Mouse (Mus musculus) left cerebral cortex, adult 8-10 months (tissue): ENCODE data around the gene Capn2. TPM values are rescaled to one million over a fixed set of nuclear protein-coding genes. Genes with fewer than 3 reads are reported as not detected.
A peak's percentile ranks its signal among the peaks of the same experiment; 100 is the strongest.

Experiments used
- DNase-seq, 2 experiments: peaks; one replicate each; pipeline ENCODE4 v3.0.0; 2022; ENCODE audit warnings: low spot score in 2 of 2
- total RNA-seq, 4 experiments: library from RNA; stranded (reverse); gene quantifications; 2 replicates each; pipeline ENCODE4 v1.2.4; 2022

Capn2 gene
- 10 to 100 TPM; 66.6 to 73.1 (median 71.6) TPM for total RNA-seq

DNA sequence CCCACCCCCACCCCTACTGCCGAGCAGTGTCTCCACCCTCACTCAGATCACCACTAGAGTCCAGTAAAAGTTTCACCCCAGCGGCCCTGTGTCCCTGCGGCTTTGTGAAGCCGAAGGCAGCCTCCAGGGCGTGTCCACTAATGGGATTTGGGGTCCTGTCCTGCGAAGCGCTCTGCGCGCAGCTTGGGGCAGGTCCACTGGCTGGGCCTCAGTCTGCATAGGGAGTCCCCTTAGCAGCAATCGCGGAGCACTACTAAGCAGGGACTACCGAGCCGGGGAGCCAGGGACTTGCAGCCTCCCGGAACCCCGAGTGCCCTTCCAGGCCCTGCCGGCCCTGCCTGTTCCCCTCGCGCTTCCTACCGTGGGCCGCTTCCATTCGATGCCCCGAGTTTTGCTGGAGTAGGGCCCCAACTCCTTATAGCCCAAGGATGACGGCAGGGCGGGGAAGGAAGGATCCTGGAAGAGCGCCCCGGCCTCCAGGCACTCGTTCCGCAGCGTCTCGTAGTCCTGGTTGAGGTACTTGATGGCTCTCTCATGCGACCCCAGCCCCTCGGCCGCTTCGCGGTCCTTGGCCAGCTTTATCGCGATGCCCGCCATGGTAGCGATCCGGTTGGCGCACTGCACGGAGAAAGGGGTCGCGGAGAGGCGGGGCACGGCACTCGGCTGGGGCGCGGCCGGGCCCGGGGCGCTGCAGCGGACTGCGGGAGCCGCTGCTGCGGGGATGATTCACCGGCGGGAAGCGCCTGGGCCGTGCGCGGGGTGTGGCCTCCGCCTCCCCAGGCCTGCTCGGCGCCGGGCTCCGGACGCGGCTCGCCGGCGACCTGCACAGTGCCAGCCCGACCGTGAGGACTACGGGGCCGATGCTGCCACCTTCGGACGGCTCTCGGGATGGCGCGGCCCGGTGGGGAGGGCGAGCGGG is at the start of gene Capn2:
Capn2 (minus strand) TSS at position 851 of the 919 bp plus-strand sequence.
- peak; percentile 51 to 67 for DNase-seq

GRCm38 (mm10) chr1:182565351-182565835 is 48.0 kb upstream of the Capn2 start:
- no peak for DNase-seq

DNA sequence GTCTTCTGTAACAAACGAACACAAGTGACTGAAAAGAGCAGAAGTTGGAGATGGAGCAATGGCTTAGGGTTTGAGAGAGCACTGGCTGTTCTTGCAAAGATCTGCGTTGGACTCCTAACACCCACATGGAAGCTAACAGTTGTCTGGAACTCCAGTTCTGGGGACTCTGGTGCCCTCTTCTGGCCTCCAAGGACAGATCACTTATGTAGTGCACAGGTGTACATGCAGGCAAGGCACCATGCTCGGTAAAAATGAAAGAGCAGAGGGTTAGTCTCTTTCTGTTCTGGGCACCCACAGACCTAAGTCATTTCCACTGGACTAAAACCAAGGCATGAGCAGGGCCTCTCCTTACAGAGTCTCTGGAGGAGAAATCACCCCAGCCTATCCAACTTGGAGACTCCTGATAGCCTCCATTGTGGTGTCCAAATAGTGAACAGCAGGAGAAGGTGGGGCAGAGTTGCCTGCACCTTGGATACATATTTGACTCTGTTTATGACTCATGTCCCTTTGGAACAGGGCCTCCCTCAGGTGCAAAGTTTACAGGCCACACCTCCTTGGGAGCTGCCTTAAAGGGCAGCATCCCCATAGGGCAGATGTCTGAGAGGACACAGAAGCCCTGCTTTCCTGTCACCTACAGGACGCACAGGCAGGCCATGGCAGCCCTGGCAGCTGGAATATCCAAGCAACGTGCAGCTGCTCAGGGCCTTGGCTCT is 47.2 kb upstream of the Capn2 start, which contains the start of gene Capn8:
Capn8 (plus strand) TSS at position 600 of the 713 bp plus-strand sequence.
- no peak for DNase-seq

GRCm38 (mm10) chr1:182562576-182563370 is 45.4 kb upstream of the Capn2 start:
- no peak for DNase-seq

GRCm38 (mm10) chr1:182561945-182562514 is 44.6 kb upstream of the Capn2 start:
- no peak for DNase-seq

DNA sequence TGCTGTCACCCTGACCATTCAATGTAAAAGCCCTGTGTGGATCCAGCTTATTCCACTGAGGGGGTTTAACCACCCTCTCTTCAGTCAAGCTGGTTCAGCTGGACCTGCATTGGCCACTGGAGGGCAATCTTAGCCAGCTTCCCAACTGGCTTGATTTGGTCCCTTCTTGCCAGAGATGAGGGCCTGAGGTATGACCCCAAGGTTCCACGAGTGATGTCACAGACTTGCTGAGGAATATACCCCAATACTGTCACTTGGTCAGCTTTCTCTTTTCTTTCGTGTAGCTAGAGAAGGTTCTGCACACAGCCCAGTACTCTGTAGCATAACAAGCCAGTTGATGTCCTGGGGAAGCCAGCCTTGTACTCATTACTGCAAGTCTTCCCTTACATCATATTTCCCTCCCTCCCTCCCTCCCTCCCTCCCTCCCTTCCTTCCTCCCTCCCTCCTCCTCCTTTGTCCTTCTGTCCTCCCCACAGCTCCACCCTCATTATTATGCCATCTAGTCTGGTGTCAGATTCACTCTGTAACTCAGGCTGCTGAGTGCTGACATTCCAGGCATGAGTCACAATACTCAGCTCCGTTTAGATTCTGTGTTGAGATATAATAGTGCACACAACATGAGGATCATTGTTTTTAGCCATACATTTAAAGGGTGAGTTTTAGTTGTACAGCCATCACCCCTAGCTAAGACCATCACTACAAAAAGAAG is 43.1 kb upstream of the Capn2 start:
- DNase-seq: peak in 1 of 2 experiments; percentile 24

DNA sequence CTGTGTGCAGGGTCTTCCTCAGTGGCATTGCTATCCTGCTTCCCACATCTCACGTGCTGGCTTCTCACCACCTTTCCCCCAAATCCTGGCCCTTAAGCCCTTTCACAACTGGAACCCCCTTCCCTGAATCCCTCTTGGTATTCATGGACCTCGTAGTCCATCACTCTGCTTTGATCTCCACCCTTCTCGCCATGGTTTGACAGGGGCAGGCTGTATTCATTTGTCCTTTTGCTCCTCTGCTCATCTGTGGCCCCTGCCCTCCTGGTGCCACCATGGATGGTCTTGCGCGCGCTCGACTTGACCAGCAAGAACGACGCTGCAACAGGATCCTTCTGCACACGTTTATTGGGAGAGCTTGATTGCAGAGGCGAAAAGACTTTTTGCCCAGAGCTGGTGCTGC is 42.1 kb upstream of the Capn2 start:
- DNase-seq: no peak

GRCm38 (mm10) chr1:182558271-182558670 is 40.9 kb upstream of the Capn2 start:
- no peak for DNase-seq

DNA sequence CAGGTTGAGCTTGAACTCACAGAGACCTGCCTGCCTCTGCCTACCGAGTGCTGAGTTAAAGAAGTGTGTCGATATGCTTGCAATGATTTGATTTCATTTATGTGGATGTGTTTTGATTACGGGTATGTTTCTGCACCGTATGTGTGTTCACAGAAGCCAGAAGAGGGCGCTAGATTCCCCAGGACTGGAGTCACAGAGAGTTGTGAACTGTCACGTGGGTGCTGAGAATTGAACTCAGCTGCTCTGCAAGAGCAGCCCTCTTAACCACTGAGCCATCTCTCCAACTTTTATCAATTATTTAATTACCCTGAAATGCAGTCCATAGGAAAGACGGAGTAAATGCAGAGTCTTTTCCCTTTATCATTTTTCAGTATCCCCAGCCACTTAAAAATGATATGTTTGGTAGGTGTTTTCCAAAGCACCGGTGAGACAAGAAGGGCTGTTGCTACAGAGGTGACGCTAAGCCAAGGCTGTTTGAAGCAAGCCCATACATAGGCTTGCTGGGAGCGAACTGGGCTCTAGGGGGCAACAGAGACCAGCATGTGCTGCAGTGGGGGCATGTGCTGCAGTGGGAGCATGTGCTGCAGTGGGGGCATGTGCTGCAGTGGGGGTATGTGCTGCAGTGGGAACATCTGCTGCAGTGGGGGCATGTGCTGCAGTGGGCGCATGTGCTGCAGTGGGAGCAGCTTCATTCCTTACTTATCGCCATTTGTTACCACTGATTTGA is 36.4 kb upstream of the Capn2 start:
- peak in 1 of 2 experiments; percentile 28 for DNase-seq

DNA sequence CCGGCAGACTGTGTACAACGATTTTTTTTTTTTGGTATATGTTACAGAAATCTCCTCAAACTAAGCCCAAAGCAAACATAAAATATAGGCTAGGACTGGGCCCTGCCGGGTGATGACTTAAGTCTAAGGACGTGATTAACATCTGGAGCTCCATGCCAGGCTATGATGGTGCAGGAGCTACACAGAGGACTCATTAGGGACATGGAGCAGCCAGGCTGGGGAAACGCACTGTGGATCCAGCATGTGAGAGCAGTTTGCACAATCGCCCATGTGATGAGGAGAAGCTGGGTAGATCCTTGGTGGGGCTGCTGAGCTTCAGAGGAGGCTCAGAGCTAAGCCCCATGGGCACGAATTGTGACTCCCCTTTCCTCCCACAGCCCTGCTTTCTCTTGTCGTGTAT is 33.4 kb upstream of the Capn2 start:
- no peak for DNase-seq

GRCm38 (mm10) chr1:182543906-182544305 is 26.5 kb upstream of the Capn2 start:
- no peak for DNase-seq

DNA sequence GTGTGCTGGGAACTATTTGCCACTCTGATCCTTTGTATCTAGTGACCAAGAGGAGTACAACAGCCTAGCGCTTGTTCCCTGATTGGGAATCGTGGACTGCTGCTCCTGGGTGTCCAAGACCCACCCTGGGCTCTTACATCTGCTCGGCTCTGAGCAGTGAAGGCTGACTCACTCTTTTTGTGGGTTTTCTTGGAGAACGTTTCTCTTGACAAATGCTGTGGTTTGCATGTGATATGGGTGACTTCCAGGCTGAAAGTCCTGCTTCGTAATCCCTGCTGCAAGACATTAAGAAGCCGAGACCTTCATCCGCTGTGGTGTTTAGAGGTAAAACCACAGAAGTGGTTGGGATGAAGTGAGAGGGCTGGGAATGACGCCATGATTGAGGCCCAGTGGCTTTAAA is 25.7 kb upstream of the Capn2 start:
- no peak for DNase-seq

- DNase-seq: no peak
These were observed 24.7 kb upstream of the Capn2 start for GRCm38 (mm10) chr1:182542110-182542509.

GRCm38 (mm10) chr1:182539023-182539940 is 21.9 kb upstream of the Capn2 start:
- peak; percentile 37 to 68 for DNase-seq

GRCm38 (mm10) chr1:182535080-182535481 is 17.7 kb upstream of the Capn2 start:
- no peak for DNase-seq

DNA sequence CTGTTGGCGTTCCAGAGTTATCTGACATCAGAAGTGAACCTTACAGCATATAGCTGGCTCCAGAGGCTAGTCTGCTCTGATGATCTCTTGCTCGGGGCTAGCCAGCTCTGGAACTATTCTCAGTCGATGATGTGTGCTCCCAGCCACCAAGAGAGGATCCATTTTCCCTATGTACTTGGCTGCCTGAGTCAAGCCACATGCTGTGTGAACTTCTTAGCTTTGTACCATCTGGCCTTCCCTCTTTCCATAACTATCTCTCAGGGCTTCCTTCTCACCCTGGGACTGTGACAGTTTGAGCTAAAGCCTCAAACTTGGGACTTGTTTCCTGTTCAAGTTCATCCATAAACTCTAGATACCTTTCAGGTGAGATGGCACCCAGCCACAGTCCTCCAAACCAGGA is 16.2 kb upstream of the Capn2 start:
- DNase-seq: no peak

- DNase-seq: no peak
These were observed 10.8 kb upstream of the Capn2 start for GRCm38 (mm10) chr1:182527921-182528858.
